Mouse (Mus musculus): ENCODE measurements around the gene Cux1. TPM values are rescaled to one million over a fixed set of nuclear protein-coding genes. Genes with fewer than 3 reads are reported as not detected.

Gene Cux1
- total RNA-seq, 2 experiments from 2014 or later, result 113 to 119 TPM

GRCm38 (mm10) chr5:136568026-136568765 is 906 bp upstream of the Cux1 start:
- intact Hi-C loops (cut with DNase I), result loop anchor here (2.0 to 5.0 kb wide), 3 partner anchors 139 to 241 kb away; no protein-coding TSS in a partner anchor
- peak in 1 of 2 experiments; percentile 60 for DNase-seq

DNA sequence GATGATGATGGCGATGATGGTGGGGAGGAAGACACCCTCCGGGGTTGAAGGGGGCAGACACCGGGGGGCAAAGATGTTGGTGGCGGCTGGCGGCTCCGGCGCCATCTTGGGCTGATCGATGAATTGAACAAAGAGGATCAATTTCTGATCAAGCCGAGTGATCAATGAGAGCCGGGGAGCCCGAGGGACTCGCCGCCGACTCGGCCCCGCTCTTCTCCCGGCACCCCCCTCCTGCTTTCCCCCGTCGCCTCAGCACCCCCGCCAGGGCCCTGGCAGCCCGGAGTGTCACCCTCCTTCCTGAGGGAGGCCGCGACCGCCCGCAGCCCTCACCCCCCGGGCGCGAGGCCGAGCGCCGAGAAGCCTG is 496 bp downstream of the Cux1 start:
- intact Hi-C loops (cut with DNase I), result loop anchor here (1.0 to 5.0 kb wide), 4 partner anchors 57 to 141 kb away; no protein-coding TSS in a partner anchor
- DNase-seq, result no peak

GRCm38 (mm10) chr5:136566001-136566811 is 1.1 kb downstream of the Cux1 start:
- DNase-seq, result peak; percentile 72 to 82
- intact Hi-C loops (cut with DNase I), result loop anchor here (2.0 to 5.0 kb wide), 3 partner anchors 99 to 141 kb away; no protein-coding TSS in a partner anchor

DNA sequence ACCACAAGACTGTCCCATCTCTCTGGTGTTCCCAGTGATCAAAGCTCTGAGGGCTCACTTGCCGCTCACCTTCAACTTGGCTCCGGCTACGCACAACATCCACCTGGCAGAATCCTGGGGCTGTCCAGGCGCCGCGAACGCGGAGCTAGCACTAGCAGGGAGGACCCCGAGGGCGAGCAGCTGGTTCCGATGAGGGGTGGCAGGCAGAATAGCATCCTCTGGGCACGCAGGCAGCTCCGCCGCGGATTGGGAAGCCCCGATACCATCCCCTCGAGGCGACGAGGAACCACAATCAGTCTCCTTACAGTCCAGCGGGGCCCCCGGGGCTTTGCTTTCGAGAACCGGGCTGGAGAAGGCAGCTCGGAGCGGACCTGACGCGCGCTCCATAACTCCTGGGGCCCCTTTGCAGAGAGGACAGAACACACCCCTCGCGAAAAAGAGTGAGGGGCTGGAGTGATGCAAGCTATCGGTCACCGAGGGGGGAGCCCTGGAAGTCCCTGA is 1.9 kb downstream of the Cux1 start:
- intact Hi-C loops (cut with DNase I), result loop anchor here (2.0 to 5.0 kb wide), 3 partner anchors 138 to 285 kb away; no protein-coding TSS in a partner anchor
- DNase-seq, result peak; percentile 61 to 64

- intact Hi-C loops (cut with DNase I), result loop anchor here (2.0 to 5.0 kb wide), 3 partner anchors 137 to 284 kb away; no protein-coding TSS in a partner anchor
- no peak for DNase-seq
These were observed 2.5 kb downstream of the Cux1 start for GRCm38 (mm10) chr5:136564613-136565299.

- intact Hi-C loops (cut with DNase I), result loop anchor here (2.0 kb wide), 1 partner anchor 283 kb away; no protein-coding TSS in a partner anchor
- DNase-seq, result no peak
These were observed 3.3 kb downstream of the Cux1 start for GRCm38 (mm10) chr5:136563996-136564395.

DNA sequence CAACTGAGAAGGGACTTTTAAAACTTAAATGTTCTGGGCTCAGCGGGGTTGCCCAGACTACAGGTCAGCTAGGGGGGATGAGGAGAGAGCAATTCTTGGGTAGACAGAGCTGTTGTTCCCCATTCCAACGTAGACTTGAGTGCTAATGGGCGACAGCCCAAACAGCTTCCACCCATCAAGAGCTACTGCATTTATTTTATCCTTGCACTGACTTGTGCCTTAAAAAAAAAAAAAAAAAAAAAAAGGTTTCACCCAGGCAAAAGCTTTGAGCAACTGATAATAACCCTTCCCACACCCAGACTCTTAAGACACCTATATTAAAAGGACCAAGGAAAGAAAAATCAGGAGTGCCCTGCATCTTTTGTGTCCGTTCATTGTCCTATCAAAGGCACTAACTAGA is 4.2 kb downstream of the Cux1 start:
- intact Hi-C loops (cut with DNase I), result no loop called here
- no peak for DNase-seq

DNA sequence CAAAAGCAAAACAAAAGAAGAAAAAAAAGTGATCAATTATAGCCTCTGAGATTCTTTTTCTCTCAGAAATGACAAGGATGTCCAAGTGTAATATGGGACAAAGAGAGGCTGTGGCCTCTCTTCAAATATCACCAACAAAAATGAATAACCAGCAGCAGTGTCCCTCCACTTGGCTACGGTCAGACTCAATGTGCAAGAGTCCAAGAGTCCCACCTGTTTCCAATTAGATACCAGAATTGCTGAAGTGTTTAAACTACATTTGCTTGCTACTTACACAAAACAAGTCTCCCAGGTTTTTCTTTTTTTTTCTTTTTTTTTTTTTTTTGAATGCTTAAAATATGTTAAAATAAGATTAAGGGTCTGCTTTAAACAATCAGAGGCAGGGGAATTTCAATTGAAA is 5.1 kb downstream of the Cux1 start:
- intact Hi-C loops (cut with DNase I), result no loop called here
- DNase-seq, result no peak

- intact Hi-C loops (cut with DNase I), result no loop called here
- no peak for DNase-seq
These were observed 5.6 kb downstream of the Cux1 start for GRCm38 (mm10) chr5:136561641-136562040.

GRCm38 (mm10) chr5:136560656-136561055 is 6.6 kb downstream of the Cux1 start:
- no peak for DNase-seq
- intact Hi-C loops (cut with DNase I), result no loop called here

GRCm38 (mm10) chr5:136557446-136557845 is 9.8 kb downstream of the Cux1 start:
- DNase-seq, result no peak
- intact Hi-C loops (cut with DNase I), result no loop called here

- DNase-seq, result no peak
- intact Hi-C loops (cut with DNase I), result no loop called here
These were observed 10.7 kb downstream of the Cux1 start for GRCm38 (mm10) chr5:136556328-136557262.

DNA sequence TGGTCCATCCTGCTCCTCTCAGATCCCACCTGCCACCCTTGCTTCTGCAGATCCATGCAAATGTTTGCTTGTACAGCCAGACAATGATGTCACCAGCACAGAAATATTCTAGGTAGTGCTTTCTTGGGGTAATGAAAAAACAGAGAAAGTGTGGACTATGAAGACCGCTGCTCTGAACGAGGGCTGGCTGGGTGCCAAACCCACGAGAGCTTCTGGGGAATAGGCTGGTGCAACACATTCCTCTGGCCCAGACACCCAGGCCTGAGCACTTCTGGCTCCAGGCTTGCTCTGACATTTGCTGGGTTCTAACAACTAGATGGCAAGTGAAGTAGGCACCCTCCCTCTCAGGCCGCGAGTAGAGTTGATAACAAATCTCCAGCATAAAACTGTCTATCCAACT is 11.6 kb downstream of the Cux1 start:
- intact Hi-C loops (cut with DNase I), result no loop called here
- peak; percentile 79 to 80 for DNase-seq

- DNase-seq, result no peak
- intact Hi-C loops (cut with DNase I), result no loop called here
These were observed 14.5 kb downstream of the Cux1 start for GRCm38 (mm10) chr5:136552832-136553231.

DNA sequence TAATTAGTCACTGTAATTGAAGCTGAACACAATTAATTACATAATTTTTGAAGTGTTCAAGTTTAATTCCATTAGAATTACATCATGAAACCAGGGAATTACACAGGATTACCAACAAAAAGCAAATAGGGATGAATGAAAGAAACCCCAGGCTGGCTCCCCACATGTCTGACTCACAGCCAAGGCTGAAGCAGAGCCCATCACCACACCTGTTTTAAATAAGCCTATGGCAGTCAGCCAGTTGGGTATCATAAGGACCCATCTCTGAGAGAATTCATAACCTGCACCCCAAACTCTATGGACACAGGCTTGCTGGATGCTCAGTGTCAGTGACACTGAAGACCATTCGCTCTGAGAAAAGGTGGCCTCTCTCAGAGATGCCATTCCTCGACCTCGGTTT is 15.2 kb downstream of the Cux1 start:
- intact Hi-C loops (cut with DNase I), result no loop called here
- DNase-seq, result no peak

DNA sequence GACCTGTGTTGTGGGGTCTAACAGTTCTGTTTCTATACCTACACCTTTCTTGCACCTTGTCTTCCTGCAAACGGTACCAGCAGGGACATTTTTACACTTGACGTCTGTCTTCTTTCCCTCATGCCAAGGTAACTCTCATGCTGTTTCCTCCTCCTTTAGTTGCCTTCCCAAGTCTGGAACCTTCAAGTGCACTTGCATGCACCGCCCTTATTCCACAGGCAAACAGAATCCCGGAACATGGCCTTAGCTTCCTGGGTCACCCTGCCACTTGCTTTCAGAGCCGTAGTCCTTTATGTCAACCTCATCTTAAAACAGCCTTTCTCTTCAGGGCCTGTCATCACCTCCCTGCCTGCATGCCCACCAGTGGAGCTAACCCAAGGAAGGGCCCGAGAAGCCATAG is 15.7 kb downstream of the Cux1 start:
- DNase-seq, result no peak
- intact Hi-C loops (cut with DNase I), result no loop called here

- intact Hi-C loops (cut with DNase I), result no loop called here
- no peak for DNase-seq
These were observed 16.6 kb downstream of the Cux1 start for GRCm38 (mm10) chr5:136550726-136551125.

GRCm38 (mm10) chr5:136548776-136549175 is 18.5 kb downstream of the Cux1 start:
- DNase-seq, result no peak
- intact Hi-C loops (cut with DNase I), result no loop called here

GRCm38 (mm10) chr5:136545061-136545460 is 22.2 kb downstream of the Cux1 start:
- no peak for DNase-seq
- intact Hi-C loops (cut with DNase I), result no loop called here

- intact Hi-C loops (cut with DNase I), result no loop called here
These were observed 24.1 kb downstream of the Cux1 start for GRCm38 (mm10) chr5:136543171-136543570.

More at GRCm38 (mm10) chr5:136543171-136543570, 24.1 kb downstream of the Cux1 start:
- no peak for DNase-seq

Data from heart, postnatal 10 days (tissue).